Mouse (Mus musculus): ENCODE results near the gene Gli1.

GRCm38 (mm10) chr10:127284724-127285500, 56.9 kb downstream of the Gli1 start:
- peak; percentile 10 for TF ChIP-seq POLR2A (IDR thresholded peaks at IDR 0.05; ENCODE audit: insufficient read length, low read depth)
- no peak for TF ChIP-seq E2F4 (IDR thresholded peaks at IDR 0.05; ENCODE audit: insufficient read depth)
- no peak for TF ChIP-seq TCF12 (IDR thresholded peaks at IDR 0.05; ENCODE audit: insufficient read depth, poor library complexity, severe bottlenecking)
- TF ChIP-seq MYOD1 (IDR thresholded peaks at IDR 0.05; ENCODE audit: control insufficient read depth in 1 of 3, insufficient read length in 2 of 3, low read depth in 2 of 3), result no peak
- no peak for TF ChIP-seq USF1 (IDR thresholded peaks at IDR 0.05; ENCODE audit: low read depth)
- TF ChIP-seq MAX (IDR thresholded peaks at IDR 0.05; ENCODE audit: low read depth), result no peak
- no peak for TF ChIP-seq CEBPB (IDR thresholded peaks at IDR 0.05; ENCODE audit: insufficient read depth, poor library complexity, severe bottlenecking)

Measured in myocyte (in vitro differentiated cells).